Mouse (Mus musculus): ENCODE measurements at regions not wholly inside any gene's neighbourhood (a gene's known extent, or its start where the extent isn't known, plus 50 kb on each side); places are given as distances from the start of the nearest gene placed in this dataset.
A peak's percentile ranks its signal among the peaks of the same experiment; 100 is the strongest.

DNA sequence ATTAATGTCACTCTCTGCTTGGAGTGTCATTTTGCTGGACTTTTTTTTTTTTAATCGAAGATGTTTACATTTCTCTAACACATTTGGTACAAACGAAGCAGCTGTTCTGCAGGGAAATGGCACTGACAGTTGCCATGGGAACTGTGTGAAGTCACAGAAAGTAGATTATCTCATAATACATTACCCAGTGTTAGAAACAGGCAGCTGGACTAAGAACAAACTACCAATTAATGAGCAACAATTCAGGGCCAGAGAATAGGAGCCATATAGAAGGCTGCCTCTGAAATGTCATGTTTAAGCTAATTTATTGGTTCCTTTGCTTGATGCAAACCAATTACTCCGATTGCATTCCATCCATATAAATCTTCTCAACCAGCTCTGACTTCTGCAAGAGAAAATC lies 159.3 kb upstream of the Large1 start:
- intact Hi-C loops (cut with DNase I), result no loop called here
- H3K4me3 ChIP-seq, result no peak overlapping the region
- DNase-seq (ENCODE audit: extremely low spot score in 1 of 2, low spot score in 2 of 2), result peak in 1 of 2 experiments; percentile 10
- H3K27ac ChIP-seq, result no peak overlapping the region
- TF ChIP-seq CTCF (IDR thresholded peaks at IDR 0.05), result no peak
